Mouse (Mus musculus): ENCODE results near the gene Memo1. TPM values are rescaled to one million over a fixed set of nuclear protein-coding genes. Genes with fewer than 3 reads are reported as not detected.
A peak's percentile ranks its signal among the peaks of the same experiment; 100 is the strongest.

Memo1 gene
- polyA plus RNA-seq, 1 experiment from 2014 or later: 88.8 TPM

GRCm38 (mm10) chr17:74272683-74273205, 22.6 kb downstream of the Memo1 start:
- Histone ChIP-seq H3K4me2 (peak overlapping the region; percentile 31), H3K36me3 (replicated peaks) (peaks cover 20% of the 10 kb centered on the region), H3K27me3 (no peaks in the 10 kb centered on the region), H3K4me1 (replicated peaks) (peaks cover 68% of the 10 kb centered on the region), H3K4me3 (replicated peaks) (no peak overlapping the region), H3K9ac (no peak overlapping the region), H3K9me3 (replicated peaks) (peaks cover 5% of the 10 kb centered on the region; the same call in 1 of the 2 replicates), H3K27ac (replicated peaks) (peak overlapping the region; percentile 26)
- ATAC-seq (ENCODE audit: insufficient read depth): no peak
- 53% methylated on average over 16 of the region's 16 CpGs for WGBS (ENCODE audit: insufficient replicate concordance)

GRCm38 (mm10) chr17:74271541-74272268, 23.6 kb downstream of the Memo1 start:
- no peak overlapping the region for H3K4me2 ChIP-seq

GRCm38 (mm10) chr17:74270205-74270604, 25.1 kb downstream of the Memo1 start:
- Histone ChIP-seq H3K9ac (no peak overlapping the region), H3K27ac (replicated peaks) (no peak overlapping the region), H3K4me2 (no peak overlapping the region), H3K27me3 (no peaks in the 10 kb centered on the region), H3K36me3 (replicated peaks) (peaks cover 21% of the 10 kb centered on the region), H3K9me3 (replicated peaks) (peaks cover 5% of the 10 kb centered on the region; the same call in 1 of the 2 replicates), H3K4me3 (replicated peaks) (no peak overlapping the region), H3K4me1 (replicated peaks) (peaks cover 85% of the 10 kb centered on the region)
- WGBS (ENCODE audit: insufficient replicate concordance): 53% methylated on average over 2 of the region's 2 CpGs
- no peak for ATAC-seq (ENCODE audit: insufficient read depth)

More at GRCm38 (mm10) chr17:74271541-74272268, 23.6 kb downstream of the Memo1 start:
- ATAC-seq (ENCODE audit: insufficient read depth): no peak
- Histone ChIP-seq H3K4me1 (replicated peaks) (peaks cover 75% of the 10 kb centered on the region), H3K27ac (replicated peaks) (peak overlapping the region; percentile 26), H3K9me3 (replicated peaks) (peaks cover 5% of the 10 kb centered on the region; the same call in 1 of the 2 replicates), H3K4me3 (replicated peaks) (no peak overlapping the region), H3K9ac (no peak overlapping the region), H3K36me3 (replicated peaks) (peaks cover 21% of the 10 kb centered on the region), H3K27me3 (no peaks in the 10 kb centered on the region)
- WGBS (ENCODE audit: insufficient replicate concordance): 38% methylated on average over 3 of the region's 3 CpGs

- H3K9ac ChIP-seq: no peak overlapping the region
- peak overlapping the region; percentile 27 for H3K4me2 ChIP-seq
- peaks cover 89% of the 10 kb centered on the region for H3K4me1 ChIP-seq (replicated peaks)
- H3K9me3 ChIP-seq (replicated peaks): peaks cover 5% of the 10 kb centered on the region; the same call in 1 of the 2 replicates
- H3K27me3 ChIP-seq: no peaks in the 10 kb centered on the region
- ATAC-seq (ENCODE audit: insufficient read depth): peak; percentile 94
- H3K4me3 ChIP-seq (replicated peaks): no peak overlapping the region
- WGBS (ENCODE audit: insufficient replicate concordance): 45% methylated on average over 11 of the region's 11 CpGs
- H3K36me3 ChIP-seq (replicated peaks): peaks cover 21% of the 10 kb centered on the region
- peak overlapping the region; percentile 82 for H3K27ac ChIP-seq (replicated peaks)
Observed at GRCm38 (mm10) chr17:74267415-74268180, 27.7 kb downstream of the Memo1 start.

DNA sequence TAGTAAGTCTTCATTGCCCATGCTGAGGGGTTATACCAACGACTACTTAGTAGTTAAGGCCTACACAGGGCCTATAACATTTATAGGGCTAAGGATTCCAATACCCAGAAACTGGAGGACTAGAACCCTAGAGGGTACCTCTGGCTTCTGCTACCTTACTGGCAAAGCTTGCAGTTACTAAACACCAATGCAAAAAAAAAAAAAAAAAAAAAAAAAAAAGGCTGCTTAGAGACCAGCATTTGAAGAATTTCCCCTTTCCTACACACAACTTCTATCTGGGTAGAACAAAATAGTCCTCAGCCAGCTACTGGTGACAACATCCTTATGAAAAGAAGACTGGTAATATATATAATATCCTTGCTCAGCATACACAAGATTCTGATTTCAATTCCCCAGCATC, 29.7 kb downstream of the Memo1 start:
- Histone ChIP-seq H3K4me1 (replicated peaks) (peaks cover 77% of the 10 kb centered on the region), H3K4me2 (no peak overlapping the region), H3K4me3 (replicated peaks) (no peak overlapping the region), H3K27me3 (no peaks in the 10 kb centered on the region), H3K9ac (no peak overlapping the region), H3K27ac (replicated peaks) (0 out of 2 replicates have a peak overlapping the region, but pooled peaks have one; percentile 48), H3K36me3 (replicated peaks) (peaks cover 21% of the 10 kb centered on the region), H3K9me3 (replicated peaks) (peaks cover 5% of the 10 kb centered on the region; the same call in 1 of the 2 replicates)
- no peak for ATAC-seq (ENCODE audit: insufficient read depth)
- 32% methylated on average over 1 of the region's 1 CpGs for WGBS (ENCODE audit: insufficient replicate concordance)

DNA sequence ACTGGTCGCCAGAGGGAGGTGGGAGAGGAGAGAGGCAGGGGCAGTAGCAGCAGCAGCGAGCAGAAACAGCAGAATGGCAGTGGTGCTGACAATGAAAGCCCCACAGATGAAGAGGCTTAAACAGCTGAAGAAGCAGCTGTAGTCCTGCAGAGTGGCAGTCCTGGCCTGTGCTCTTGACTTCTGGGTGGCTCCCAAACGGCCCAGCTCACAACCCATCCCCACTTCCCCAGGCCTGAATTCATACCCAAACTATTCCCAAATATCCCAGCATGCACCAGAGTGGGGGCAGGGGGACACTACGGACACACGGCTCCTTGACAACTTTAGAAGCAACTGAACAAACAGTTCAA, 30.2 kb downstream of the Memo1 start:
- no peak overlapping the region for H3K9ac ChIP-seq
- ATAC-seq (ENCODE audit: insufficient read depth): no peak
- no peak overlapping the region for H3K4me2 ChIP-seq
- peak overlapping the region; percentile 48; the same call in 1 of the 2 replicates for H3K27ac ChIP-seq (replicated peaks)
- H3K36me3 ChIP-seq (replicated peaks): peaks cover 21% of the 10 kb centered on the region
- H3K4me1 ChIP-seq (replicated peaks): peaks cover 76% of the 10 kb centered on the region
- H3K9me3 ChIP-seq (replicated peaks): peaks cover 5% of the 10 kb centered on the region; the same call in 1 of the 2 replicates
- 47% methylated on average over 5 of the region's 5 CpGs for WGBS (ENCODE audit: insufficient replicate concordance)
- H3K27me3 ChIP-seq: no peaks in the 10 kb centered on the region
- H3K4me3 ChIP-seq (replicated peaks): no peak overlapping the region

DNA sequence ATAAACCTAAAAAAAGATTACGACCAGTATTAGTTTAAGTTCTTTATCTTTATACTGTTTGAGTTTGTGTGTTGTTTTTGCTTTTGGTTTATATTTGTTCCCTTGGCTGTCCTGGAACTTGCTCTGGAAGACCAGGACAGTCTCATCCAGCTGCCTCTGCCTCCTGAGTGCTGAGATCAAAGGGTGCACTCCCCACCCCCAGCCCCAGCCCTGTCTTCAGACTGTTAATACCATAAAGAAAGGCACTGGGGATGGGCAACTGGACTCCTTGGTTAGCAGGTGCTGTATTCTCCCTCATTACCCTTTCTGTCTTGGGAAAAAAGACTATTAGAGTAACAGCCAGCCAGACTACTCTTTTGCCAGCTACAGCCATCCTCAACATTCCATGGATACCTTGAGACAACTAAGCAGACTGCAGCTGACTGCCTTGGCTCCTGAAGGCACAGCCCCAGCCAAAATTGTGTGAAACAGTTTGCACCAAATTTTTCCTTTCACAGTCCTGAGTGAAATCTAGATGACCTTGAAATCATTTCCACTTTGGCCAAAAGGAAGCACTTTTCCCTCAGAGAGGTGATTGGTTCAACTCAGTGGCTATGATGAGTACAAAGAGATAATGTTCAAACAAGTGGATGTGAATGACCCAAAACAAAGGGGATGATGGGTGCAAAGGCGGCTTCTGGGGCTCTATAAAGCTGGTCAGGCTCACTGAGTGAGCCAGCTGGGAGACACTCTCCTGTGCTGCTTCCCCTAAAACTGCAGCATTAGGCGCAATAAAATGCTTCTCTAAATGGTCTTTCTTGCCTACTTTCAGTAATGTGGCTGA, 30.8 kb downstream of the Memo1 start:
- no peaks in the 10 kb centered on the region for H3K27me3 ChIP-seq
- H3K9me3 ChIP-seq (replicated peaks): peaks cover 5% of the 10 kb centered on the region; the same call in 1 of the 2 replicates
- no peak overlapping the region for H3K4me3 ChIP-seq (replicated peaks)
- H3K27ac ChIP-seq (replicated peaks): peak overlapping the region; percentile 48; the same call in 1 of the 2 replicates
- H3K9ac ChIP-seq: no peak overlapping the region
- ATAC-seq (ENCODE audit: insufficient read depth): no peak
- H3K36me3 ChIP-seq (replicated peaks): peaks cover 19% of the 10 kb centered on the region
- 69% methylated on average over 3 of the region's 3 CpGs for WGBS (ENCODE audit: insufficient replicate concordance)
- H3K4me2 ChIP-seq: no peak overlapping the region
- peaks cover 74% of the 10 kb centered on the region for H3K4me1 ChIP-seq (replicated peaks)

DNA sequence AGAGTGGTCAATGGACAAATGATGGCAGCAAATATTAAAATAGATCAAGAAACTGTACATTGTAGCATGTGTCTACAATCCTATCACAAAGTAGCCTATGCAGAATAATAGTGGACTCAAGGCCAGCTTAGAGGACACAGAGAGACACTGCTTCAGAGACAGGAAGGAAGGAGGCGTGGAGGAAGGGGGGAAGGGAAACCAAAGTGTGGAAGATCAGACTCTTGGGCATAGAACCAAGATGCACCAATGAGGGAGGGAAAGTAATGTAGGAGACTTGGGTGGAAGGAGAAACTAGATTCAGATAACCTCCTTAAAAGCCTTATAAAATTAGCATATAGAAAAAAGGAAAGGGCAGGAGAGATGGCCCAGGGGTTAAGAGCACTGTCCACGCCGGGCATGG, 32.9 kb downstream of the Memo1 start:
- H3K9me3 ChIP-seq (replicated peaks): no peaks in the 10 kb centered on the region
- H3K4me3 ChIP-seq (replicated peaks): no peak overlapping the region
- H3K27ac ChIP-seq (replicated peaks): no peak overlapping the region
- H3K4me1 ChIP-seq (replicated peaks): peaks cover 66% of the 10 kb centered on the region
- no peak overlapping the region for H3K4me2 ChIP-seq
- peaks cover 9% of the 10 kb centered on the region for H3K36me3 ChIP-seq (replicated peaks)
- ATAC-seq (ENCODE audit: insufficient read depth): no peak
- 78% methylated on average over 3 of the region's 3 CpGs for WGBS (ENCODE audit: insufficient replicate concordance)
- no peaks in the 10 kb centered on the region for H3K27me3 ChIP-seq
- H3K9ac ChIP-seq: no peak overlapping the region

- H3K9ac ChIP-seq: no peak overlapping the region
- no peak for ATAC-seq (ENCODE audit: insufficient read depth)
Observed at GRCm38 (mm10) chr17:74245284-74245683, 50.0 kb downstream of the Memo1 start.

DNA sequence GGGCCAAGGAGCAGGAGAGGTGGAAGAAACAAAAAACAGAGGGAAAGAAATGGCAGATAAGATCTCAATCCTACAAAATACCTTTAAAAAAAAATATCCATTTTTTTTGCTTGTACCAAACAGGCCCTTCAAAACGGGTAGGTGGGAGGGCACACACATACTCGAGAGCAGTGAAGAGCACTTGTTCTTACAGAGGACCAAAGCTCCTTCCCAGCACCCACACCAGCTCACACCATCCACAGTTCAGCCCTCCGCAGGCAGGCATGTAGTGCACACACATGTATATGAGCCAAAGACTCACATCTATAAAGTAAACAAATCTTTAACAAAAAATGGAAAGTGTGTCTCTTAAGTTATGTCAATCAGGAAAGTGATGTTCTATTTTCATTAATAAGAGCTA, 52.5 kb downstream of the Memo1 start:
- Histone ChIP-seq H3K4me2 (no peak overlapping the region), H3K4me3 (replicated peaks) (no peak overlapping the region), H3K27me3 (no peaks in the 10 kb centered on the region), H3K4me1 (replicated peaks) (peaks cover 8% of the 10 kb centered on the region), H3K36me3 (replicated peaks) (peaks cover 39% of the 10 kb centered on the region), H3K9ac (no peak overlapping the region), H3K27ac (replicated peaks) (no peak overlapping the region), H3K9me3 (replicated peaks) (no peaks in the 10 kb centered on the region)
- ATAC-seq (ENCODE audit: insufficient read depth): no peak
- 74% methylated on average over 3 of the region's 3 CpGs for whole genome bisulfite sequencing (ENCODE audit: insufficient replicate concordance)

More at GRCm38 (mm10) chr17:74245284-74245683, 50.0 kb downstream of the Memo1 start:
- WGBS (ENCODE audit: insufficient replicate concordance): 73% methylated on average over 1 of the region's 1 CpGs
- no peaks in the 10 kb centered on the region for H3K27me3 ChIP-seq
- no peak overlapping the region for H3K4me3 ChIP-seq (replicated peaks)
- H3K9me3 ChIP-seq (replicated peaks): no peaks in the 10 kb centered on the region
- no peak overlapping the region for H3K27ac ChIP-seq (replicated peaks)
- peaks cover 34% of the 10 kb centered on the region for H3K36me3 ChIP-seq (replicated peaks)
- peaks cover 6% of the 10 kb centered on the region for H3K4me1 ChIP-seq (replicated peaks)
- no peak overlapping the region for H3K4me2 ChIP-seq

Data from liver, embryonic 15.5 days (tissue).